Mouse (Mus musculus) ovary, adult 18-20 months (tissue): Measurements from ENCODE around the gene Kcne3.

Source experiments
- DNase-seq: peaks from one replicate; pipeline ENCODE4 v3.0.0; 2022; ENCODE audit warnings: low spot score, mixed read lengths

The Kcne3 gene

GRCm38 (mm10) chr7:100182388-100182787, 6.1 kb downstream of the Kcne3 start:
- no peak for DNase-seq

- DNase-seq: no peak
These were observed 11.3 kb downstream of the Kcne3 start for GRCm38 (mm10) chr7:100187601-100188000.

- no peak for DNase-seq
These were observed 13.9 kb downstream of the Kcne3 start for GRCm38 (mm10) chr7:100190167-100190566.

GRCm38 (mm10) chr7:100190778-100191177, 14.5 kb downstream of the Kcne3 start:
- no peak for DNase-seq

- DNase-seq: no peak
These were observed 24.9 kb downstream of the Kcne3 start for GRCm38 (mm10) chr7:100201191-100201590.

GRCm38 (mm10) chr7:100203616-100204015, 27.3 kb downstream of the Kcne3 start:
- no peak for DNase-seq

GRCm38 (mm10) chr7:100204871-100205270, 28.6 kb downstream of the Kcne3 start:
- DNase-seq: no peak

GRCm38 (mm10) chr7:100206144-100206543, 29.8 kb downstream of the Kcne3 start:
- no peak for DNase-seq

- no peak for DNase-seq
These were observed 31.6 kb downstream of the Kcne3 start for GRCm38 (mm10) chr7:100207886-100208285.

- no peak for DNase-seq
These were observed 38.0 kb downstream of the Kcne3 start for GRCm38 (mm10) chr7:100214310-100214709.

GRCm38 (mm10) chr7:100215116-100215732, 38.9 kb downstream of the Kcne3 start:
- no peak for DNase-seq

- DNase-seq: no peak
These were observed 39.7 kb downstream of the Kcne3 start for GRCm38 (mm10) chr7:100215976-100216375.

GRCm38 (mm10) chr7:100216601-100217565, 40.6 kb downstream of the Kcne3 start:
- DNase-seq: no peak

GRCm38 (mm10) chr7:100227158-100227875, 51.0 kb downstream of the Kcne3 start, which contains the start of gene Pgm2l1:
Pgm2l1 (plus strand) TSS chr7:100227394.
- peak; percentile 92 for DNase-seq

- DNase-seq: no peak
These were observed 51.7 kb downstream of the Kcne3 start for GRCm38 (mm10) chr7:100227896-100228525.

- DNase-seq: no peak
These were observed 52.7 kb downstream of the Kcne3 start for GRCm38 (mm10) chr7:100228957-100229356.

- DNase-seq: no peak
These were observed 54.3 kb downstream of the Kcne3 start for GRCm38 (mm10) chr7:100230646-100231045.

GRCm38 (mm10) chr7:100231661-100232060, 55.4 kb downstream of the Kcne3 start:
- DNase-seq: no peak

GRCm38 (mm10) chr7:100233681-100234080, 57.4 kb downstream of the Kcne3 start:
- DNase-seq: no peak
